Mouse (Mus musculus): Measurements from ENCODE around the gene Lin37.

DNA sequence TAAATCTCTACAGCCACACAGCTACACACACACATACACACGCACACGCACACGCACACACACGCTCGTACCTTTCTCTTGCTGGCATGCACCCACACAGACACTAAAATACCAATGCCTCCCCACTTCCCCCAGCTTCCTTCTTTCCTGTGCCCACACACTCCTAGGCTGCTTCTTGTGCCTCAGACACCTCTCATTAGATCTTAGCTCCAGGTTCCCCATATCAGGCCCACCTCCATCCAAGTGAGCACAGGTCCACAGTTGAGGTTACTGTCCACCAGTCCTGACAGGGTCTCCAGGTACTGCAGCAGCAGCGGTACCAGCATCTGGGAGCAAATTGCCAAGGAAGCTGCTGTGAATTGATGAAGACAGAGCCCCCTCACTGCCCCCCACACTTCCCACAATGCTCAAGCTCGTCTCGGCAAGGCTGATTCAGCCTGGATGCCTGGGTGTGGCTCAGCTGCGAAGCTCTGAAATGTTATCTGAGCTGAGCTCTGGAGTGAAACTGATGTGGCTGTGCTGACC is 28.3 kb downstream of the Lin37 start:
- TF ChIP-seq CTCF (IDR thresholded peaks at IDR 0.05; ENCODE audit: low read depth, low read length) (no peak), POLR2AphosphoS5 (IDR thresholded peaks at IDR 0.05; ENCODE audit: insufficient replicate concordance, low read depth, low read length) (no peak), GATA2 (IDR thresholded peaks at IDR 0.05; ENCODE audit: borderline replicate concordance, low read depth, low read length) (no peak)

Data from G1E (cell line).